Mouse (Mus musculus) C2C12 (cell line): Measurements from ENCODE around the gene Rap1b. TPM values are rescaled to one million over a fixed set of nuclear protein-coding genes. Genes with fewer than 3 reads are reported as not detected.
"Not testable (repeated sequence)": the region's sequence is repeated elsewhere in the genome, so short reads cannot be mapped to it uniquely, and the experiment has no call there.

ENCODE experiments used
- H3K27me3 ChIP-seq: one replicate; pipeline ENCODE4 v1.6.1; 2011; ENCODE audit not compliant: control insufficient read depth, insufficient read depth, insufficient read length
- H3K36me3 ChIP-seq: one replicate; pipeline ENCODE4 v1.6.1; 2011; ENCODE audit not compliant: control insufficient read depth, insufficient read depth
- H3K4me3 ChIP-seq: one replicate; pipeline ENCODE4 v1.5.1; 2011; ENCODE audit warnings: mild to moderate bottlenecking, control low read depth; ENCODE audit not compliant: poor library complexity, insufficient read depth, severe bottlenecking
- H3K79me2 ChIP-seq: one replicate; pipeline ENCODE4 v1.6.1; 2011; ENCODE audit not compliant: control insufficient read depth, insufficient read depth
- H3K79me3 ChIP-seq: one replicate; pipeline ENCODE4 v1.6.1; 2011; ENCODE audit warnings: low read depth, control low read depth
- H3ac ChIP-seq: one replicate; pipeline ENCODE3; 2011; ENCODE audit warnings: low read depth; ENCODE audit not compliant: control insufficient read depth, insufficient read length
- CEBPB ChIP-seq: IDR thresholded peaks from one replicate; pipeline ENCODE4 v1.6.1; 2011; ENCODE audit warnings: low read depth, mild to moderate bottlenecking, control low read depth, moderate library complexity
- CTCF ChIP-seq: IDR thresholded peaks from one replicate; pipeline ENCODE4 v1.5.1; 2011; ENCODE audit not compliant: control insufficient read depth, insufficient read depth, insufficient read length
- FOSL1 ChIP-seq: IDR thresholded peaks from one replicate; pipeline ENCODE4 v1.8.0; 2011; ENCODE audit warnings: mild to moderate bottlenecking, low read length; ENCODE audit not compliant: poor library complexity, insufficient read depth, severe bottlenecking
- MAX ChIP-seq: IDR thresholded peaks from one replicate; pipeline ENCODE4 v1.6.1; 2011; ENCODE audit warnings: mild to moderate bottlenecking, control low read depth
- MYOD1 ChIP-seq: IDR thresholded peaks from one replicate; pipeline ENCODE4 v1.6.1; 2011; ENCODE audit warnings: low read depth; ENCODE audit not compliant: control insufficient read depth, insufficient read length
- MYOG ChIP-seq: IDR thresholded peaks from one replicate; pipeline ENCODE4 v1.6.1; 2011; ENCODE audit not compliant: control insufficient read depth, insufficient read length; ENCODE audit errors: extremely low read depth
- USF1 ChIP-seq: IDR thresholded peaks from one replicate; pipeline ENCODE4 v1.6.1; 2011; ENCODE audit warnings: low read depth, mild to moderate bottlenecking, control low read depth, moderate library complexity
- long read RNA-seq, 2 experiments: library from polyadenylated mRNA; unstranded; transcript quantifications; one replicate each; pipeline ENCODE4 v2.0.0; 2019 to 2020
- polyA plus RNA-seq: library from polyadenylated mRNA; unstranded; fragments of >200 nt; fragmentation: generic; extraction: Trizol; gene quantifications from one replicate; pipeline ENCODE4 v1.2.1, GENCODE M21; 2012; ENCODE audit warnings: missing spikeins

The Rap1b gene
- 54.9 TPM for polyA plus RNA-seq
- long read RNA-seq, experiment 1, transcript Rap1b-201 (8 exons, 2,724 nt), result major isoform, 117 of 127 reads
- long read RNA-seq, experiment 1, partial matches to known transcripts, result 3 of 127 reads
- long read RNA-seq, experiment 1, other reads (novel, unspliced or antisense), result 7 of 127 reads
- long read RNA-seq, experiment 2, transcript Rap1b-201 (8 exons, 2,724 nt), result major isoform, 237 of 251 reads
- long read RNA-seq, experiment 2, partial matches to known transcripts, result 6 of 251 reads
- long read RNA-seq, experiment 2, other reads (novel, unspliced or antisense), result 8 of 251 reads

GRCm38 (mm10) chr10:117845597-117846259, at the start of gene Rap1b:
Gene Rap1b, minus strand, starts transcription at chr10:117846035.
- Histone ChIP-seq H3K27me3 (no peaks in the 10 kb centered on the region), H3ac (peak within 1 kb of the TSS; percentile 80), H3K79me2 (peaks cover 49% of the 10 kb centered on the region), H3K4me3 (peak within 1 kb of the TSS; percentile 80), H3K79me3 (peaks cover 45% of the 10 kb centered on the region), H3K36me3 (peaks cover 3% of the 10 kb centered on the region)
- TF ChIP-seq USF1 (no peak), MAX (peak; percentile 49), CEBPB (no peak)

DNA sequence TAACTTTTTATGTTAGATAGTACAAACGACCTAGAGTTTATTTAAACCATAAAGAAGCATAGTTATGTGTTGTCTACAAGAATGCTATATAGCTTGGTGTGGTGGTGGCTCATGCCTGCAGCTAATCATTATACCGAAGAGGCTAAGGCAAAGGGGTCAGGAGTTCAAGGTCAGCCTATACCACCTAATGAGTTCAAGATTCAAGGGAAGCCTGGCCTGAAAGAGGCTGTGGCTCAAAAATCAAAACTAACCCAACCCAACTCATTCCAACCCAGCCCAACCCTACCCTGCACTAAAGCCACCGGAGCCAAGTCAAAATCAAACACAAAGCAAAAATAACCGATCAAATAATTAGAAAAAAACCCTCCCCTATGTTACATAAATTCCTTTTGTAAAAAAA, 49.4 kb upstream of the Rap1b start:
- no peaks in the 10 kb centered on the region for H3K36me3 ChIP-seq
- H3K4me3 ChIP-seq, result no peak overlapping the region
- TF ChIP-seq USF1 (no peak), MAX (no peak), CTCF (no peak), MYOD1 (no peak), FOSL1 (no peak), MYOG (no peak), CEBPB (no peak)
- H3K27me3 ChIP-seq, result no peaks in the 10 kb centered on the region
- H3ac ChIP-seq, result no peak overlapping the region
- H3K79me2 ChIP-seq, result no peaks in the 10 kb centered on the region
- no peaks in the 10 kb centered on the region for H3K79me3 ChIP-seq

DNA sequence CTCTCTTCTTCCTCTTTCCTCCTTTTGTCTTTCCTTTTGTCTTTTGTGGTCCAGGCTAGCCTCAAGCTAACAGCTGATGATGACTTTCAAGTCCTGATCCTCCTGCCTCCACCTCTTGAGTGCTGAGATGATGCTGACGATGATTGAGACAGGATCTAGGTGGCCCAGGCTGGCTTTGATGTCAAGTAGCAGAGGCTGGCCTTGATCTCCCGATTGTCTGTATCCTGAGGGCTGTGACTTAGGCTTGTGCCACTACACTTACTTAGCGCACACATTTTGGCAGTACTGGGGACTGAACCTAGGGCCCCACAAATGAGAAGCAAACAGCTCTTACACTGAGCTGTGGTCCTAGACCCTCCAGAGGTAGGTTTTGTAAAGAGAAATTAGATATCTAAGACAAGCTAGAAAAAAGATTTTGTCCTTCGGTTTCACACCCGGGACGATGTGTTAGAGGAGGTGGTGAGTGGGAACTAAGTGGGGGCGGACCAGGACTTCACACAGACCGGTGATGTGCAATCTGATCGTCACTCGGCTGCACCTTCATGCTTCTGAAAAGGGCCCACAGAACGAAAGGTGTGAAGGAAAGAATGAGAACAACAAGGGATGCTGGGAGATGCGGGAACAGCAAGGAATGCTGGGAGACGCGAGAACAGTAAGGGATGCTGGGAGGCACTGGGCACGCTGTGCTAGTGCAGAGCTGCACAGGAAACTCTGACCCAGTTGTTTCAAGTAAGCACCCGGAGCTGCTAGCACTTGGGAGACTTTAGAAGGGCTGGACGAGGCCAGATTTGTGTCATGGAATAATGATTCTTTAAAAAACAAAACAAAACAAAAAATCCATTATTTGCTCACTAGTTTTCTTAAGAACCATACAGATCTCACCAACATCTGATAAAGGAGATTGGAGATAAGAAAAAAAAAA, 48.5 kb upstream of the Rap1b start:
- Histone ChIP-seq H3K79me2 (no peaks in the 10 kb centered on the region), H3K27me3 (no peaks in the 10 kb centered on the region), H3K79me3 (no peaks in the 10 kb centered on the region), H3K36me3 (no peaks in the 10 kb centered on the region), H3ac (no peak overlapping the region), H3K4me3 (no peak overlapping the region)
- TF ChIP-seq MYOG (no peak), MYOD1 (no peak)

DNA sequence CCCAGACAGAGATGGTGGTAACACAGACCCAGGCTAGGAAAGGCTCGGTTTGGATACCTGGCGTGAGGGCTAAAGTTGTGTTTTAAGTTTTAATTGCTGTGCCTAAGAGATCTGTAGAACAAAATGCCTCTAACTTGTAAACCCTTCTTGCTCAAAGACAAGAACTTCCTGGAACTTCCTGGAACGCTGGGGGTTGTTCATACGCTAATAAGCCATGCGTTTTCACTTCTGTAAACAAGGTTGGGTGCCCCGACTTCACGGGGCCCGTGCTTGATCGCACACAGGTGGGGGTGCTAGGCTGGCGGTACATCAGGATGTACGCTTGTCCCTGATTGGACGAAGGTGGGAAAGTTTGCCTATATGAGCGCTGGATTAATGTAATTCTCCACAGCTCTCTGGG, 47.3 kb upstream of the Rap1b start:
- not testable (repeated sequence) for H3K4me3 ChIP-seq, H3K36me3 ChIP-seq, H3K79me2 ChIP-seq, H3ac ChIP-seq, H3K79me3 ChIP-seq, H3K27me3 ChIP-seq

GRCm38 (mm10) chr10:117891327-117891726, 45.5 kb upstream of the Rap1b start:
- H3K4me3 ChIP-seq, result no peak overlapping the region
- no peaks in the 10 kb centered on the region for H3K79me3 ChIP-seq
- no peaks in the 10 kb centered on the region for H3K36me3 ChIP-seq
- no peaks in the 10 kb centered on the region for H3K27me3 ChIP-seq
- TF ChIP-seq CEBPB, result no peak
- TF ChIP-seq USF1, result no peak
- TF ChIP-seq MAX, result no peak
- no peak for TF ChIP-seq MYOD1
- no peak for TF ChIP-seq MYOG
- no peak for TF ChIP-seq CTCF
- no peak for TF ChIP-seq FOSL1
- no peak overlapping the region for H3ac ChIP-seq
- no peaks in the 10 kb centered on the region for H3K79me2 ChIP-seq

DNA sequence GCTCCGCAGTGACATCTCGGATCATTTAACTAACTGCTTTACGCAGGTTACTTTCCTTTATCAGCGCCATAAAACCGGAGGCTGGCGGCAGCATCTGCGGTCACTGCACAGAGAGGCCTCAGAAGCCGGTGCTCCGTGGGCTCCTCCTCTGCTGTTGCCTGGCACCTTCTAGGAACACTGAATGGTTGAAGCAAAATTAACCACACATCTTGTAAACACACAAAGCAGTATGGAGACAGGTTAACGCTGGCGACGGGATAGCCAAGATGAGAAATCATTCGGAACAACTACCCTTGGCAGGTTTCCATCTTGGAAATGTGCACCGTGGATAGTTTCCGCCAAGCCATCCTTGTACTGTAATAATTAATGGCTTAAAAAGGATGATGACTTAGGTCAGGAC, 43.0 kb upstream of the Rap1b start:
- Histone ChIP-seq H3K4me3 (no peak overlapping the region), H3K36me3 (no peaks in the 10 kb centered on the region), H3K27me3 (no peaks in the 10 kb centered on the region), H3K79me2 (no peaks in the 10 kb centered on the region), H3K79me3 (no peaks in the 10 kb centered on the region), H3ac (no peak overlapping the region)
- no peak for TF ChIP-seq CTCF
- no peak for TF ChIP-seq MAX
- TF ChIP-seq CEBPB, result no peak
- no peak for TF ChIP-seq FOSL1
- no peak for TF ChIP-seq USF1
- no peak for TF ChIP-seq MYOG
- TF ChIP-seq MYOD1, result no peak
